Mouse (Mus musculus): ENCODE results near the gene Ddn. TPM values are rescaled to one million over a fixed set of nuclear protein-coding genes. Genes with fewer than 3 reads are reported as not detected.
A peak's percentile ranks its signal among the peaks of the same experiment; 100 is the strongest.

Gene Ddn
- total RNA-seq, 1 experiment: 0.22 TPM

DNA sequence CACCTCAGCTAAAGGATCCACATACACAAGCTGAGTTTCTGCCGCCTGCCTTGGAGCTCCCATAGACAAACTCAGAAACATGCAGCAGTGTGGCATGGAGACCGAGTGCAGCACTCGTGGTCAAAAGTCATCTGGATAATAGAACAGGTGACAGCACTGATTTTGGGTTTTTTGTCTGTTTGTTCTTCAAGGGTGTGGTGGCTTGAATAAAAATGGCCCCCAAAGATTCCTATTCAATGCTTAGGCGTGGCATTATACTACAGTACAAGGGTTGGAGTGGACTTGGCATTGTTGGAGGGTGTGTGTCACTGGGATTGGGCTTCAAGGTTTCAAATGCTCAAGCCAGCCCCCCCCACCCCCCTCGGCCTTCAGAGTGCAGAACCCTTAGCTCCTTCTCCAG is 12.9 kb upstream of the Ddn start:
- Histone ChIP-seq H3K4me3 (ENCODE audit: insufficient read depth in 1 of 2, low read depth in 1 of 2, low read length in 2 of 2, poor library complexity in 1 of 2, severe bottlenecking in 1 of 2) (no peak overlapping the region), H3K27ac (ENCODE audit: insufficient read depth, low read depth, low read length, poor library complexity, severe bottlenecking) (peak overlapping the region; percentile 48; the same call in 1 of the 2 replicates), H3K36me3 (ENCODE audit: control insufficient read depth, insufficient read depth, low read length, poor library complexity, severe bottlenecking) (peaks cover 2% of the 10 kb centered on the region; the same call in 1 of the 2 replicates), H3K9me3 (ENCODE audit: control insufficient read depth, insufficient read depth, low read depth, low read length) (no peaks in the 10 kb centered on the region), H3K4me1 (ENCODE audit: control insufficient read depth in 2 of 2, insufficient read depth in 2 of 2, low read length in 2 of 2, poor library complexity in 1 of 2) (peaks cover 2 to 4% of the 10 kb centered on the region in 2 experiments; a peak in 2 of 4 replicates), H3K9ac (ENCODE audit: insufficient read depth, low read depth, low read length, poor library complexity, severe bottlenecking) (no peak overlapping the region)
- DNase-seq (ENCODE audit: low read depth, low spot score): no peak
- in situ Hi-C loops (cut with MboI; ENCODE audit: low sequenced_read_pairs in 2 of 2, unreplicated experiment in 2 of 2): no loop called here
- no peak for TF ChIP-seq MAFK (IDR thresholded peaks at IDR 0.05; ENCODE audit: insufficient read depth, low read depth, low read length)
- no peak for TF ChIP-seq ZNF384 (IDR thresholded peaks at IDR 0.05; ENCODE audit: low read depth, low read length)
- no peak for TF ChIP-seq ZC3H11A (IDR thresholded peaks at IDR 0.05; ENCODE audit: borderline replicate concordance, low read depth, low read length)
- TF ChIP-seq HCFC1 (IDR thresholded peaks at IDR 0.05; ENCODE audit: borderline replicate concordance, insufficient read depth, low read length): no peak

DNA sequence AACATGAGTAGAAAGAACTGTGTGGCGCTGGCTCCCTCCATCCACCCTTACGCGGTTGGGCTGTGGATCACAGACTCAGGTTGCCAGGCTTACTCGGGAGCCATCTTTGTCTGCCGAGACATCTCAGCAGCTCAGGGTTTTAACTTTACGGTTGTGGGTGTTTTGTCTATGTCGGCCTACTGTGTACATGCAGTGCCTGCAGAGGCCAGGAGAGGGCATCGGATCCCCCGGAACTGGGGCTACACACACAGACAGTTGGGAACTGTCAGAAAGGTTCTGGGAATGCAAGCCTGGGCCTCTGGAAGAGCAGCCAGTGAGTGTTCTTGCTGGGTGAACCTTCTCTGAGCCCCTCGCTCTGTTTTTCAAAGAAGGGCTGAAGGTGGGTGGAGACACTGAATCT is 12.1 kb upstream of the Ddn start:
- H3K4me3 ChIP-seq (ENCODE audit: insufficient read depth in 1 of 2, low read depth in 1 of 2, low read length in 2 of 2, poor library complexity in 1 of 2, severe bottlenecking in 1 of 2): no peak overlapping the region
- H3K36me3 ChIP-seq (ENCODE audit: control insufficient read depth, insufficient read depth, low read length, poor library complexity, severe bottlenecking): peaks cover 2% of the 10 kb centered on the region; the same call in 1 of the 2 replicates
- peak overlapping the region; percentile 51; the same call in 1 of the 2 replicates for H3K9ac ChIP-seq (ENCODE audit: insufficient read depth, low read depth, low read length, poor library complexity, severe bottlenecking)
- peaks cover 2 to 4% of the 10 kb centered on the region in 2 experiments; a peak in 2 of 4 replicates for H3K4me1 ChIP-seq (ENCODE audit: control insufficient read depth in 2 of 2, insufficient read depth in 2 of 2, low read length in 2 of 2, poor library complexity in 1 of 2)
- DNase-seq (ENCODE audit: low read depth, low spot score): peak; percentile 71
- H3K27ac ChIP-seq (ENCODE audit: insufficient read depth, low read depth, low read length, poor library complexity, severe bottlenecking): no peak overlapping the region
- H3K9me3 ChIP-seq (ENCODE audit: control insufficient read depth, insufficient read depth, low read depth, low read length): no peaks in the 10 kb centered on the region
- in situ Hi-C loops (cut with MboI; ENCODE audit: low sequenced_read_pairs in 2 of 2, unreplicated experiment in 2 of 2): no loop called here
- TF ChIP-seq MAFK (IDR thresholded peaks at IDR 0.05; ENCODE audit: insufficient read depth, low read depth, low read length): no peak
- TF ChIP-seq HCFC1 (IDR thresholded peaks at IDR 0.05; ENCODE audit: borderline replicate concordance, insufficient read depth, low read length): no peak
- no peak for TF ChIP-seq ZNF384 (IDR thresholded peaks at IDR 0.05; ENCODE audit: low read depth, low read length)
- TF ChIP-seq ZC3H11A (IDR thresholded peaks at IDR 0.05; ENCODE audit: borderline replicate concordance, low read depth, low read length): no peak
- TF ChIP-seq CHD2 (IDR thresholded peaks at IDR 0.05; ENCODE audit: low read depth, low read length): no peak

DNA sequence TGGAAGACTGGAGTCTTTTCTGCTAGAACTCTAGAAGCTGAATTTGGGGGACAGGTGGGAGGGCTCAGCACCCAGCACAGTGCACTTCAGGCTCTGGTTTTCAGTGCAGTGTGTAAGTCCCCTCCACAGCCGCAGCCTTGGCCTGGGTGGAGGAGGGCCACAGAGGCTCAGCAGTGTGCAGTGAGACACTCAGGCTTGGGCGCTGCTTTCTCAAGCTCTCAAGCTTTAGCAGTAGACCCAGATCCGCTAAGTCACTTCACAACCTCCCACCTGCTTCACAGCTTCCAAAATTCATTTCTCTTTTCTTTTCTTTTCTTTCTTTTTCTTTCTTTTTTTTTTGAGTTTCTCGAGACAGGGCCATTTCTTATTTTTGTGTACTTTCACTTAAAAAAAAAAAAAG is 11.6 kb upstream of the Ddn start:
- in situ Hi-C loops (cut with MboI; ENCODE audit: low sequenced_read_pairs in 2 of 2, unreplicated experiment in 2 of 2): no loop called here
- H3K36me3 ChIP-seq (ENCODE audit: control insufficient read depth, insufficient read depth, low read length, poor library complexity, severe bottlenecking): peaks cover 2% of the 10 kb centered on the region; the same call in 1 of the 2 replicates

DNA sequence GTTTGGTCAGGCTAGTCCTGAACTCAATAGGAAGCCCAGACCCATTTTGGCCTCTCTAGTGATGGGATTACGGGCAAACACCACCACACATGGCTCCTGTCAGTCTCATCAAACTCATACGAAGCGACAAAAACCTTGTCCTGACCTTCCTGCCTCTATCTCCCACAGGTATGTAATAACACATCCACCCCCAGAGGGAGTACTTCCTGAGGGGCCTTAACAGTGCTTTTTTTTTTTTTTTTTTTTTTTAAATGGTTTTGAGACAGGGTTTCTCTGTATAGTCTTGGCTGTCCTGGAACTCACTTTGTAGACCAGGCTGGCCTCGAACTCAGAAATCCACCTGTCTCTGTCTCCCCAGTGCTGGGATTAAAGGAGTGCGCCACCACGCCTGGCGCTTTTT is 8.9 kb upstream of the Ddn start:
- H3K4me1 ChIP-seq (ENCODE audit: control insufficient read depth in 2 of 2, insufficient read depth in 2 of 2, low read length in 2 of 2, poor library complexity in 1 of 2): peaks cover 2 to 10% of the 10 kb centered on the region in 2 experiments; a peak in 3 of 4 replicates
- no peak overlapping the region for H3K4me3 ChIP-seq (ENCODE audit: insufficient read depth in 1 of 2, low read depth in 1 of 2, low read length in 2 of 2, poor library complexity in 1 of 2, severe bottlenecking in 1 of 2)
- no peak overlapping the region for H3K27ac ChIP-seq (ENCODE audit: insufficient read depth, low read depth, low read length, poor library complexity, severe bottlenecking)
- TF ChIP-seq ZC3H11A (IDR thresholded peaks at IDR 0.05; ENCODE audit: borderline replicate concordance, low read depth, low read length) (no peak), ZNF384 (IDR thresholded peaks at IDR 0.05; ENCODE audit: low read depth, low read length) (peak; percentile 95), MAFK (IDR thresholded peaks at IDR 0.05; ENCODE audit: insufficient read depth, low read depth, low read length) (no peak), CHD2 (IDR thresholded peaks at IDR 0.05; ENCODE audit: low read depth, low read length) (no peak), HCFC1 (IDR thresholded peaks at IDR 0.05; ENCODE audit: borderline replicate concordance, insufficient read depth, low read length) (no peak)
- H3K9me3 ChIP-seq (ENCODE audit: control insufficient read depth, insufficient read depth, low read depth, low read length): no peaks in the 10 kb centered on the region
- H3K36me3 ChIP-seq (ENCODE audit: control insufficient read depth, insufficient read depth, low read length, poor library complexity, severe bottlenecking): peaks cover 16% of the 10 kb centered on the region
- in situ Hi-C loops (cut with MboI; ENCODE audit: low sequenced_read_pairs in 2 of 2, unreplicated experiment in 2 of 2): no loop called here
- no peak for DNase-seq (ENCODE audit: low read depth, low spot score)
- no peak overlapping the region for H3K9ac ChIP-seq (ENCODE audit: insufficient read depth, low read depth, low read length, poor library complexity, severe bottlenecking)

More for the DNA sequence above, 11.6 kb upstream of the Ddn start:
- TF ChIP-seq ZNF384 (IDR thresholded peaks at IDR 0.05; ENCODE audit: low read depth, low read length): no peak
- TF ChIP-seq CHD2 (IDR thresholded peaks at IDR 0.05; ENCODE audit: low read depth, low read length): no peak
- TF ChIP-seq HCFC1 (IDR thresholded peaks at IDR 0.05; ENCODE audit: borderline replicate concordance, insufficient read depth, low read length): no peak
- no peak for TF ChIP-seq MAFK (IDR thresholded peaks at IDR 0.05; ENCODE audit: insufficient read depth, low read depth, low read length)
- no peak for TF ChIP-seq ZC3H11A (IDR thresholded peaks at IDR 0.05; ENCODE audit: borderline replicate concordance, low read depth, low read length)
- Histone ChIP-seq H3K4me3 (ENCODE audit: insufficient read depth in 1 of 2, low read depth in 1 of 2, low read length in 2 of 2, poor library complexity in 1 of 2, severe bottlenecking in 1 of 2) (no peak overlapping the region), H3K9ac (ENCODE audit: insufficient read depth, low read depth, low read length, poor library complexity, severe bottlenecking) (peak overlapping the region; percentile 51; the same call in 1 of the 2 replicates), H3K4me1 (ENCODE audit: control insufficient read depth in 2 of 2, insufficient read depth in 2 of 2, low read length in 2 of 2, poor library complexity in 1 of 2) (peaks cover 2 to 4% of the 10 kb centered on the region in 2 experiments; a peak in 2 of 4 replicates), H3K27ac (ENCODE audit: insufficient read depth, low read depth, low read length, poor library complexity, severe bottlenecking) (no peak overlapping the region), H3K9me3 (ENCODE audit: control insufficient read depth, insufficient read depth, low read depth, low read length) (no peaks in the 10 kb centered on the region)
- no peak for DNase-seq (ENCODE audit: low read depth, low spot score)

Measured in ES-E14 (cell line).